Mouse (Mus musculus): ENCODE data around the gene Cdc26. TPM values are rescaled to one million over a fixed set of nuclear protein-coding genes. Genes with fewer than 3 reads are reported as not detected.

Gene Cdc26
- polyA plus RNA-seq, 1 experiment from 2014 or later, result 148 TPM

GRCm38 (mm10) chr4:62372818-62373520 lies 35.5 kb downstream of the Cdc26 start:
- no peak for ATAC-seq (ENCODE audit: low read depth)
- H3K36me3 ChIP-seq (ENCODE audit: control insufficient read depth, insufficient read depth, low read length), result no peaks in the 10 kb centered on the region
- no peak overlapping the region for H3K4me3 ChIP-seq (ENCODE audit: low read length)
- H3K27ac ChIP-seq (ENCODE audit: low read length), result no peak overlapping the region
- no peak overlapping the region for H3K9ac ChIP-seq (ENCODE audit: low read length)
- H3K9me3 ChIP-seq (ENCODE audit: control insufficient read depth, low read length), result no peaks in the 10 kb centered on the region
- H3K27me3 ChIP-seq (ENCODE audit: control insufficient read depth, insufficient read depth, low read depth, low read length), result no peaks in the 10 kb centered on the region
- 0 out of 2 replicates have a peak, but pooled peaks cover 4% of the 10 kb centered on the region for H3K4me1 ChIP-seq (replicated peaks; ENCODE audit: control insufficient read depth, insufficient read depth, low read length)
- H3K4me2 ChIP-seq (ENCODE audit: low read depth, low read length), result no peak overlapping the region
- 82% methylated on average over 9 of the region's 9 CpGs for WGBS

- no peak for ATAC-seq (ENCODE audit: low read depth)
Observed at GRCm38 (mm10) chr4:62372410-62372809, 36.0 kb downstream of the Cdc26 start.

DNA sequence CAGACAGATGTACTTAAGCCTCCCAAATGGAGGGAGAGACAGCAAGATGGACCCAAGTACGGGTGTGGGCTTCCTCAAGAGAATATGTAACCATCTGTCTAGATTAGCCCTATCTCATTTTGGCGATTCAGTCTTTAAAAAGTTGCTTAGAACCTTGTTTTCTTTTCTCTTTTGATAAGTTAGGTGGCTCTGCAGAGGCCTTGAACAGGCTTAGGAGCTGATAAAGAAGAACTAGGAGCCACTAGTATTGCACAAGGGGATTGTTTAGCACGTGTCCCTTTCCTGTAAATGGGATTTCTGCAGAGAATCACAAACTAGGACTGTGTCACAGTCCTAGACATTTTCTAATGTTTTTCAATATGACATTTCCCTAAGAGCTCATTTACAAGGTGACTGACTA lies 39.4 kb downstream of the Cdc26 start:
- Histone ChIP-seq H3K27ac (ENCODE audit: low read length) (no peak overlapping the region), H3K9ac (ENCODE audit: low read length) (no peak overlapping the region), H3K27me3 (ENCODE audit: control insufficient read depth, insufficient read depth, low read depth, low read length) (no peaks in the 10 kb centered on the region), H3K36me3 (ENCODE audit: control insufficient read depth, insufficient read depth, low read length) (peaks cover 3% of the 10 kb centered on the region; the same call in 1 of the 2 replicates), H3K4me2 (ENCODE audit: low read depth, low read length) (no peak overlapping the region), H3K4me1 (replicated peaks; ENCODE audit: control insufficient read depth, insufficient read depth, low read length) (peaks cover 2% of the 10 kb centered on the region; the same call in 1 of the 2 replicates), H3K4me3 (ENCODE audit: low read length) (no peak overlapping the region), H3K9me3 (ENCODE audit: control insufficient read depth, low read length) (no peaks in the 10 kb centered on the region)
- WGBS, result 61% methylated on average over 3 of the region's 3 CpGs
- no peak for ATAC-seq (ENCODE audit: low read depth)

More at GRCm38 (mm10) chr4:62372410-62372809, 36.0 kb downstream of the Cdc26 start:
- H3K27me3 ChIP-seq (ENCODE audit: control insufficient read depth, insufficient read depth, low read depth, low read length), result no peaks in the 10 kb centered on the region
- no peaks in the 10 kb centered on the region for H3K36me3 ChIP-seq (ENCODE audit: control insufficient read depth, insufficient read depth, low read length)
- WGBS, result 29% methylated on average over 1 of the region's 1 CpGs
- H3K9ac ChIP-seq (ENCODE audit: low read length), result no peak overlapping the region
- no peak overlapping the region for H3K27ac ChIP-seq (ENCODE audit: low read length)
- no peak overlapping the region for H3K4me3 ChIP-seq (ENCODE audit: low read length)
- no peak overlapping the region for H3K4me2 ChIP-seq (ENCODE audit: low read depth, low read length)
- H3K4me1 ChIP-seq (replicated peaks; ENCODE audit: control insufficient read depth, insufficient read depth, low read length), result 0 out of 2 replicates have a peak, but pooled peaks cover 4% of the 10 kb centered on the region
- H3K9me3 ChIP-seq (ENCODE audit: control insufficient read depth, low read length), result no peaks in the 10 kb centered on the region

DNA sequence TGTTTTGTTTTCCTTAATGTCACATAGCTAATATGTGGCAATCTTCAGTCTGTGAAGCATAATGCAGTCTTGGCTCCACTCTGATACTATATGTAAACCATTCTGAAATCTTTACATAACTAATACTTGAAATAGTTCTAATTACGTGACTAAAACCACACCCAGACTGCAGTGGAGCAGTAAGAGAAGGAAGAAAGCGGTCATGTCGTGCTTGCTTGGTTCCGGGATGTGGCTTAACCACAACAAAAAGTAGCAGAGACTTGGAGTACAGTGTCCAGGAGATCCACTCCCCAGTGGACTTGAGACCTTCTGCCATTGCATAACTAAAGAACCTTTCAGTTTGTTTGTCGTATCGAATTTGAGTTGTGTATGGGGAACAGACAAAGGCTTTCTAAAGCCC lies 40.9 kb downstream of the Cdc26 start:
- H3K9me3 ChIP-seq (ENCODE audit: control insufficient read depth, low read length), result no peaks in the 10 kb centered on the region
- ATAC-seq (ENCODE audit: low read depth), result peak; percentile 72
- peaks cover 3% of the 10 kb centered on the region; the same call in 1 of the 2 replicates for H3K36me3 ChIP-seq (ENCODE audit: control insufficient read depth, insufficient read depth, low read length)
- no peak overlapping the region for H3K4me2 ChIP-seq (ENCODE audit: low read depth, low read length)
- H3K9ac ChIP-seq (ENCODE audit: low read length), result no peak overlapping the region
- no peak overlapping the region for H3K4me3 ChIP-seq (ENCODE audit: low read length)
- H3K27me3 ChIP-seq (ENCODE audit: control insufficient read depth, insufficient read depth, low read depth, low read length), result no peaks in the 10 kb centered on the region
- peaks cover under 1% of the 10 kb centered on the region; the same call in 1 of the 2 replicates for H3K4me1 ChIP-seq (replicated peaks; ENCODE audit: control insufficient read depth, insufficient read depth, low read length)
- no peak overlapping the region for H3K27ac ChIP-seq (ENCODE audit: low read length)
- 75% methylated on average over 6 of the region's 6 CpGs for WGBS

DNA sequence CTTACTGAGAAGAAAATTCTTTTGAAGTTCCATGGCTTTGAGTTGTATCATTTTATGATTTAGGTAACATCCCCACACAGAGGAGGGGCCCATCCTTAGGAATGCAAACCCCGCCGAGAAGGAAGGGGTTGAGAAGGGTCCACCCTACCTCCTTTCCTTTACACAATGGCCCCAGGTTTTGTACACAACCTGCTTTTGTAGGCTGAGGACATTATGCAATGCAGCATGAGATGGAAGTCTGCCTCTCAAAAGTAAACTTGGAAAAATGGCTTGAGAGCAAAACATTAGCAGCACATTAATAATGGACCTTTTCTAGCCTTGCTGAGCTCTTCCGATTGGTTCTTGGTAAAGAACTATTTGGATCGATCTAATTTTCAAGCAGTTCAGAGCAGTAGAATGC lies 42.2 kb downstream of the Cdc26 start:
- H3K27ac ChIP-seq (ENCODE audit: low read length), result no peak overlapping the region

DNA sequence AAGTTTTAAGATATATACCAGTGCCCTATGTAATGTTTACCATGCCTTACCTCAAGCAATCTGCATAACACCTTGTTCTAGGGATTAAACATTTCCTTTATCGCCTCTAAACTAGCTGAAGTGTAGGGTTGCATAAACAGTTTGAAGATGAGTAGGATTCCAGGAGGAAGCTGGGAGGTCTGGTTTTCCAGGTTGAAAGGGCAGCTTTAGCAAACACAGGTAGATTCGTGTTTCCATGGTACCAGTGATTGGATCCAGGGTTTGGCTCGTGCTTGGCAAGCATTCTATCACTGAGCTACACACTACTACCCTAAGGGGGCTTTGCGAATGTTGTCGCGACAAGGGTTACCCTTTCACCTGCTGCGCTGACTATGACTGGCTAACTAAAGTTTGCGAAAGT lies 44.1 kb downstream of the Cdc26 start:
- no peak for ATAC-seq (ENCODE audit: low read depth)
- Histone ChIP-seq H3K27me3 (ENCODE audit: control insufficient read depth, insufficient read depth, low read depth, low read length) (no peaks in the 10 kb centered on the region), H3K4me2 (ENCODE audit: low read depth, low read length) (no peak overlapping the region), H3K27ac (ENCODE audit: low read length) (no peak overlapping the region), H3K36me3 (ENCODE audit: control insufficient read depth, insufficient read depth, low read length) (peaks cover 3% of the 10 kb centered on the region; the same call in 1 of the 2 replicates), H3K9ac (ENCODE audit: low read length) (no peak overlapping the region), H3K4me1 (replicated peaks; ENCODE audit: control insufficient read depth, insufficient read depth, low read length) (peaks cover 14% of the 10 kb centered on the region), H3K9me3 (ENCODE audit: control insufficient read depth, low read length) (no peaks in the 10 kb centered on the region), H3K4me3 (ENCODE audit: low read length) (no peak overlapping the region)
- WGBS, result 69% methylated on average over 8 of the region's 8 CpGs

More for the DNA sequence above, 42.2 kb downstream of the Cdc26 start:
- H3K4me3 ChIP-seq (ENCODE audit: low read length), result no peak overlapping the region
- no peak; the same call in 1 of the 2 replicates for ATAC-seq (ENCODE audit: low read depth)
- H3K4me1 ChIP-seq (replicated peaks; ENCODE audit: control insufficient read depth, insufficient read depth, low read length), result peaks cover 11% of the 10 kb centered on the region
- H3K9me3 ChIP-seq (ENCODE audit: control insufficient read depth, low read length), result no peaks in the 10 kb centered on the region
- H3K27me3 ChIP-seq (ENCODE audit: control insufficient read depth, insufficient read depth, low read depth, low read length), result no peaks in the 10 kb centered on the region
- peaks cover 3% of the 10 kb centered on the region; the same call in 1 of the 2 replicates for H3K36me3 ChIP-seq (ENCODE audit: control insufficient read depth, insufficient read depth, low read length)
- H3K4me2 ChIP-seq (ENCODE audit: low read depth, low read length), result no peak overlapping the region
- no peak overlapping the region for H3K9ac ChIP-seq (ENCODE audit: low read length)
- WGBS, result 61% methylated on average over 4 of the region's 4 CpGs

DNA sequence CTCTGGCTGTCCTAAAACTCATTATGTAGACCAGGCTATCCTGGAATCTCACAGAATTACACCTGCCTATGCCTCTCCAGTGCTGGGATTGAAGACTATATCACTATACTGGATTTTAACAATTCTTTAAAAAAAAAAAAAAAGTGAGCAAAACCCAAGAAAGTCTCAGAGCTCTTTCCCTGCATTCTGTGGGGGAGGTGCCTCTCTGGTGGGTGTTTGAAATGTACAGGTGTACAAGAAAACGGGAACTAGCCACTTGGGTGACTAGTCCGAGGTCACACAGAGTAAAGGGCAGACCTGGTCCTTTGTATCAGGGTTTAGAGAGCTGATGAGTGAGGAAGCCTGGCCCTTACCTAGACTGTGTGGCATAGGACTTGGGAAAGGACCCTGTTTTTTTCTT lies 46.0 kb downstream of the Cdc26 start:
- H3K4me3 ChIP-seq (ENCODE audit: low read length), result no peak overlapping the region
- H3K9ac ChIP-seq (ENCODE audit: low read length), result no peak overlapping the region
- ATAC-seq (ENCODE audit: low read depth), result no peak
- no peak overlapping the region for H3K4me2 ChIP-seq (ENCODE audit: low read depth, low read length)
- no peaks in the 10 kb centered on the region for H3K27me3 ChIP-seq (ENCODE audit: control insufficient read depth, insufficient read depth, low read depth, low read length)
- 72% methylated on average over 2 of the region's 2 CpGs for WGBS
- peaks cover 3% of the 10 kb centered on the region; the same call in 1 of the 2 replicates for H3K36me3 ChIP-seq (ENCODE audit: control insufficient read depth, insufficient read depth, low read length)
- no peak overlapping the region for H3K27ac ChIP-seq (ENCODE audit: low read length)
- H3K9me3 ChIP-seq (ENCODE audit: control insufficient read depth, low read length), result no peaks in the 10 kb centered on the region
- peaks cover 19% of the 10 kb centered on the region for H3K4me1 ChIP-seq (replicated peaks; ENCODE audit: control insufficient read depth, insufficient read depth, low read length)

DNA sequence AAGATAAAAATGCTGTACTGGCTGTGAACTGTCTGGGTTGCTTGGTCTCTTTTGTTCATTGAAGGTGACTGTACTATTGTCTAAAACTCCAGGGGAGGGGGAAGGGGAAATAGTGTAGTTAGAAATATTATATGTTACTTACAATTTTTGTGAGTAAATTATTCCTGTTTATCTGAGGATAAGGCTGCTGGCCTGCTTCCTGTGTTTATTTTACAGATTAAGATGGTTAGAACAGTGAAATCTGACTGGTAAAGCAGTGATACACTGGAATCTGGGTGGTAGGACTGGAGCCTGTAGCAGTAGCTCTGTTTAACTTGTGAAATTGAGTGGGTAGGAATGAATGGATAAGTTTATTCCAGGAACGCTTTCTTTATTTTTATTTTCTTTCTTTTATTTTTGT lies 46.4 kb downstream of the Cdc26 start:
- Histone ChIP-seq H3K36me3 (ENCODE audit: control insufficient read depth, insufficient read depth, low read length) (peaks cover 3% of the 10 kb centered on the region; the same call in 1 of the 2 replicates), H3K27ac (ENCODE audit: low read length) (peak overlapping the region; percentile 27; the same call in 1 of the 2 replicates)
- 84% methylated on average over 1 of the region's 1 CpGs for WGBS

GRCm38 (mm10) chr4:62361571-62361970 lies 46.9 kb downstream of the Cdc26 start:
- WGBS, result 19% methylated on average over 6 of the region's 6 CpGs

More for the DNA sequence above, 46.4 kb downstream of the Cdc26 start:
- peak overlapping the region; percentile 75 for H3K9ac ChIP-seq (ENCODE audit: low read length)
- H3K4me1 ChIP-seq (replicated peaks; ENCODE audit: control insufficient read depth, insufficient read depth, low read length), result peaks cover 19% of the 10 kb centered on the region
- peak overlapping the region; percentile 78 for H3K4me3 ChIP-seq (ENCODE audit: low read length)
- no peaks in the 10 kb centered on the region for H3K9me3 ChIP-seq (ENCODE audit: control insufficient read depth, low read length)
- no peak for ATAC-seq (ENCODE audit: low read depth)
- H3K4me2 ChIP-seq (ENCODE audit: low read depth, low read length), result peak overlapping the region; percentile 62
- no peaks in the 10 kb centered on the region for H3K27me3 ChIP-seq (ENCODE audit: control insufficient read depth, insufficient read depth, low read depth, low read length)

More at GRCm38 (mm10) chr4:62361571-62361970, 46.9 kb downstream of the Cdc26 start:
- Histone ChIP-seq H3K27me3 (ENCODE audit: control insufficient read depth, insufficient read depth, low read depth, low read length) (no peaks in the 10 kb centered on the region), H3K9ac (ENCODE audit: low read length) (peak overlapping the region; percentile 75), H3K27ac (ENCODE audit: low read length) (peak overlapping the region; percentile 27; the same call in 1 of the 2 replicates), H3K4me3 (ENCODE audit: low read length) (peak overlapping the region; percentile 78), H3K4me2 (ENCODE audit: low read depth, low read length) (peak overlapping the region; percentile 62), H3K36me3 (ENCODE audit: control insufficient read depth, insufficient read depth, low read length) (peaks cover 3% of the 10 kb centered on the region; the same call in 1 of the 2 replicates), H3K9me3 (ENCODE audit: control insufficient read depth, low read length) (no peaks in the 10 kb centered on the region), H3K4me1 (replicated peaks; ENCODE audit: control insufficient read depth, insufficient read depth, low read length) (peaks cover 19% of the 10 kb centered on the region)
- ATAC-seq (ENCODE audit: low read depth), result no peak
